Mouse (Mus musculus) forebrain, postnatal 0 days (tissue): ENCODE measurements around the gene Gm47996. TPM values are rescaled to one million over a fixed set of nuclear protein-coding genes. Genes with fewer than 3 reads are reported as not detected.
"Not testable (repeated sequence)": the region's sequence is repeated elsewhere in the genome, so short reads cannot be mapped to it uniquely, and the experiment has no call there.

Experiments
- ATAC-seq: fragments of 200-750 bp; cut with Nextera tagmentation; 2 replicates; pipeline ENCODE4 v1.8.0; 2017; ENCODE audit warnings: mild to moderate bottlenecking, moderate library complexity
- DNase-seq: peaks from one replicate; pipeline ENCODE4 v3.0.0-alpha.2; 2015
- H3K27ac ChIP-seq: fragments of 300-500 bp; sonication (generic); 2 replicates; pipeline ENCODE4 v1.5.1; 2014; ENCODE audit warnings: low read depth, mild to moderate bottlenecking, antibody characterized with exemption, low read length, moderate library complexity, mixed read lengths
- H3K27me3 ChIP-seq: fragments of 300-500 bp; sonication (generic); 2 replicates; pipeline ENCODE4 v1.6.1; 2014; ENCODE audit warnings: mild to moderate bottlenecking, low read length, mixed read lengths; ENCODE audit not compliant: insufficient read depth
- H3K36me3 ChIP-seq: fragments of 300-500 bp; sonication (generic); 2 replicates; pipeline ENCODE4 v1.6.1; 2014; ENCODE audit warnings: mild to moderate bottlenecking, moderate library complexity; ENCODE audit not compliant: insufficient read depth
- H3K4me1 ChIP-seq: fragments of 300-500 bp; sonication (generic); 2 replicates; pipeline ENCODE4 v1.6.1; 2014; ENCODE audit warnings: antibody characterized with exemption; ENCODE audit not compliant: insufficient read depth
- H3K4me2 ChIP-seq: fragments of 300-500 bp; sonication (generic); 2 replicates; pipeline ENCODE4 v1.6.1; 2014; ENCODE audit warnings: low read depth, mild to moderate bottlenecking, moderate library complexity
- H3K4me3 ChIP-seq: fragments of 300-500 bp; sonication (generic); 2 replicates; pipeline ENCODE4 v1.5.1; 2014; ENCODE audit warnings: low read depth, low read length, mixed read lengths
- H3K9ac ChIP-seq: fragments of 300-500 bp; sonication (generic); 2 replicates; pipeline ENCODE4 v1.6.1; 2014; ENCODE audit warnings: mild to moderate bottlenecking
- H3K9me3 ChIP-seq: fragments of 300-500 bp; sonication (generic); 2 replicates; pipeline ENCODE4 v1.6.1; 2016; ENCODE audit warnings: low read length
- WGBS: fragments of 180-500 bp; shearing (Covaris S2); extraction: QIAGEN DNeasy Blood & Tissue Kit; methylation state at CpG from one replicate; pipeline ENCODE4 v1.1.7; 2014; 5-methylcytosine and 5-hydroxymethylcytosine counted together
- polyA plus RNA-seq: library from polyadenylated mRNA; unstranded; fragments of >200 nt; fragmentation: Nextera tagmentation; extraction: Ambion mirVana; gene quantifications from 2 replicates; pipeline ENCODE4 v1.2.1, GENCODE M21; 2015
- total RNA-seq: library from RNA; depleted of rRNA; stranded (reverse); fragments of >200 nt; gene quantifications from 2 replicates; pipeline ENCODE4 v1.2.3, GENCODE M21; 2014

Gene Gm47996
- total and polyA plus RNA-seq, 2 experiments from 2014 or later = not detected

DNA sequence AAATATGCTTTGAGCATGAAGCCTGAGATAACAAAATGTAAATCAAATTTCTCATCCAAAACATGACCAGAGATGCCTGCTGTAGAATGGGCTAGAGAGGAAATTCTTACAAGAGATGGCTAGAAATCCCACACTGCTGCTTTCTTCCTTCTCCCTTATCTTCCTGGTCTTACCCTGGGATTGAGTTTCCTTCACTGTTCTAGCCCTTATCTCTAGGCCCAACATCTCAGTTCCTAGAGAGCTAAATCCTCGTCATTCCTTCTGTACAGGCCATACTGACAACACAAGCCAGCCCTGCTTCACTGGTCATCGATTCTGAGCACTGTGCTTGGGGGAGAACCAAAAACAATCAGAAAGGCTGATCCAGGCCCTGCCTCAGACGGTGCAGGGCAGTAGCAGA lies 13.2 kb upstream of the Gm47996 start:
- not testable (repeated sequence) for H3K9me3 ChIP-seq

DNA sequence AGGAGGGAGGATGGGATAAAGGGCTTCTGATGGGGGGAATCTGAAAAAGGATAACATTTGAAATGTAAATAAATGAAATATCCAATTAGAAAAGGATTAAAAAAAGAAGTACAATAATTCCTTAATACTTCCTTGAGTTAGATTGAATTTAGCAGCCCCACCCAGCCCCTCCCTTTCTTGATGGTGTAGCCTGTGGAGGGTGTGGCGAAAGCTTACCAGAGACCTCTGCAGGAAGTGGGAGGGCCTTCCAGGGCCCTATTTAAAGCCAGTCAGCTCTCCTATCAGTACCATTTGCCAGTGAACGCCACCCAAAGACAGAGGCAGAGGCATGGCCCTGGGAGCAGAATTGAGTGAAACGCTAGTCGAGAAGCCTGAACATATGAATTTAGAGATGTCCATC lies 11.8 kb upstream of the Gm47996 start, which contains the start of gene Gm47995:
Gene Gm47995, plus strand, starts transcription at position 329 of the 400 bp plus-strand sequence.
- not testable (repeated sequence) for H3K4me2 ChIP-seq, H3K4me1 ChIP-seq, H3K4me3 ChIP-seq, ATAC-seq, DNase-seq, H3K36me3 ChIP-seq, H3K27me3 ChIP-seq, H3K9me3 ChIP-seq, H3K9ac ChIP-seq, H3K27ac ChIP-seq
- 65% methylated on average over 2 of the region's 4 CpGs for WGBS

More for the DNA sequence above, 13.2 kb upstream of the Gm47996 start:
- not testable (repeated sequence) for H3K36me3 ChIP-seq, ATAC-seq, DNase-seq, H3K4me1 ChIP-seq, H3K27me3 ChIP-seq, H3K4me3 ChIP-seq, H3K27ac ChIP-seq, H3K9ac ChIP-seq, H3K4me2 ChIP-seq
- 90% methylated on average over 3 of the region's 3 CpGs for WGBS

DNA sequence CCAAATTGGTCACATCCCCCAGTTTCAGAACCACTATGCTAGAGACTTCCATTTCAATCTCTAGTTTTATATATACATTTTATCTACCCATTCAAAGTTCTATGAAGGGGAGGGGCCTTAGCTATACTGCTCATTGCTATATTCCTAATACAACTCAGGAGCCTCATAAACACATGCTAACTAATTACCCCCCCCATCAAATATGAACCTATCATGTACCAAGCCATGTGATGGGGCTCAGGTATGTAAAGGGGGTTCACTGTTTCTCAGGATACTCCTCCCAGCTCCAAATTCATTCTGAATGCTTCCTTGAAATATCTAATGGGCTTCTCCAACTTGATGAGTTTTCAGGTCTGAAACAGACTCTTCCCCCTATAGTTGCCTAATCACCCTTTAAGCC lies 9.3 kb upstream of the Gm47996 start:
- H3K4me3 ChIP-seq, H3K4me1 ChIP-seq, H3K9ac ChIP-seq, ATAC-seq, DNase-seq, H3K27me3 ChIP-seq, H3K36me3 ChIP-seq, H3K4me2 ChIP-seq, H3K27ac ChIP-seq, H3K9me3 ChIP-seq: not testable (repeated sequence)

DNA sequence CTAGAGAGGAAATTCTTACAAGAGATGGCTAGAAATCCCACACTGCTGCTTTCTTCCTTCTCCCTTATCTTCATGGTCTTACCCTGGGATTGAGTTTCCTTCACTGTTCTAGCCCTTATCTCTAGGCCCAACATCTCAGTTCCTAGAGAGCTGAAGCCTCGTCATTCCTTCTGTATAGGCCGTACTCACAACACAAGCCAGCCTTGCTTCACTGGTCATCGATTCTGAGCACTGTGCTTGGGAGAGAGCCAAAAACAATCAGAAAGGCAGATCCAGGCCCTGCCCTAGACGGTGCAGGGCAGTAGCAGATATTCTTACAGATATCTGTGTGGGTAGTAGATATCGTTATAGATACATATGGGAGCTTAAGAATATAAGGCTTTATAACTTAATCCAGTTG lies 7.2 kb upstream of the Gm47996 start:
- H3K9me3 ChIP-seq, H3K27ac ChIP-seq, ATAC-seq, H3K4me3 ChIP-seq, H3K4me1 ChIP-seq, H3K9ac ChIP-seq, DNase-seq, H3K36me3 ChIP-seq, H3K4me2 ChIP-seq, H3K27me3 ChIP-seq: not testable (repeated sequence)
- WGBS = 60% methylated on average over 3 of the region's 5 CpGs

DNA sequence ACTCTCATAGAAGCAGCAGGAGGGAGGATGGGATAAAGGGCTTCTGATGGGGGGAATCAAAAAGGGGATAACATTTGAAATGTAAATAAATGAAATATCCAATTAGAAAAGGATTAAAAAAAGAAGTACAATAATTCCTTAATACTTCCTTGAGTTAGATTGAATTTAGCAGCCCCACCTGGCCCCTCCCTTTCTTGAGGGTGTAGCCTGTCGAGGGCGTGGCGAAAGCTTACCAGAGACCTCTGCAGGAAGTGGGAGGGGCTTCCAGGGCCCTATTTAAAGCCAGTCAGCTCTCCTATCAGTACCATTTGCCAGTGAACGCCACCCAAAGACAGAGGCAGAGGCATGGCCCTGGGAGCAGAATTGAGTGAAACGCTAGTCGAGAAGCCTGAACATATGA lies 6.1 kb upstream of the Gm47996 start, which contains the start of gene 3110040M04Rik:
Gene 3110040M04Rik, plus strand, starts transcription at position 304 of the 400 bp plus-strand sequence.
- H3K4me3 ChIP-seq, ATAC-seq, H3K9me3 ChIP-seq, H3K9ac ChIP-seq, H3K36me3 ChIP-seq, H3K4me2 ChIP-seq, H3K4me1 ChIP-seq, DNase-seq, H3K27me3 ChIP-seq, H3K27ac ChIP-seq: not testable (repeated sequence)
- WGBS = no CpG with 5 or more reads among the region's 6 CpGs

DNA sequence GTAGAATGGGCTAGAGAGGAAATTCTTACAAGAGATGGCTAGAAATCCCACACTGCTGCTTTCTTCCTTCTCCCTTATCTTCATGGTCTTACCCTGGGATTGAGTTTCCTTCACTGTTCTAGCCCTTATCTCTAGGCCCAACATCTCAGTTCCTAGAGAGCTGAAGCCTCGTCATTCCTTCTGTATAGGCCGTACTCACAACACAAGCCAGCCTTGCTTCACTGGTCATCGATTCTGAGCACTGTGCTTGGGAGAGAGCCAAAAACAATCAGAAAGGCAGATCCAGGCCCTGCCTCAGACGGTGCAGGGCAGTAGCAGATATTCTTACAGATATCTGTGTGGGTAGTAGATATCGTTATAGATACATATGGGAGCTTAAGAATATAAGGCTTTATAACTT lies 1.4 kb upstream of the Gm47996 start:
- not testable (repeated sequence) for ATAC-seq, H3K4me3 ChIP-seq, DNase-seq

DNA sequence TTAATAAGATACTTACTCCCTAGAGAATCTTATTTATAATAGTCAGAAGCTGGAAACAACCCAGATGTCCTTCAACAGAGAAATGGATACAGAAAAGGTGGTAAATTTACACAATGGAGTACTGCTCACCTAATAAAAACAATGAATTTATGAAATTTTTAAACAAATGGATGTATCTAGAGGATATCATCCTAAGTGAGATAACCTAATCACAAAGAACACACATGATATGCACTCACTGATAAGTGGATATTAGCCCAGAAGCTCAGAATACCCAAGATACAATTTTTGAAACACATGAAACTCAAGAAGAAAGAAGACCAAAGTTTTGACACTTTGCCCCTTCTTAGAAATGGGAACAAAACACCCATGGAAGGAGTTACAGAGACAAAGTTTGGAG lies 987 bp upstream of the Gm47996 start:
- H3K36me3 ChIP-seq, DNase-seq, H3K27ac ChIP-seq, H3K4me3 ChIP-seq, H3K4me2 ChIP-seq, H3K4me1 ChIP-seq, H3K9ac ChIP-seq, ATAC-seq, H3K27me3 ChIP-seq, H3K9me3 ChIP-seq: not testable (repeated sequence)

More for the DNA sequence above, 1.4 kb upstream of the Gm47996 start:
- H3K4me1 ChIP-seq, H3K36me3 ChIP-seq, H3K9me3 ChIP-seq, H3K9ac ChIP-seq, H3K27me3 ChIP-seq, H3K4me2 ChIP-seq, H3K27ac ChIP-seq: not testable (repeated sequence)
- whole genome bisulfite sequencing = 55% methylated on average over 3 of the region's 5 CpGs

DNA sequence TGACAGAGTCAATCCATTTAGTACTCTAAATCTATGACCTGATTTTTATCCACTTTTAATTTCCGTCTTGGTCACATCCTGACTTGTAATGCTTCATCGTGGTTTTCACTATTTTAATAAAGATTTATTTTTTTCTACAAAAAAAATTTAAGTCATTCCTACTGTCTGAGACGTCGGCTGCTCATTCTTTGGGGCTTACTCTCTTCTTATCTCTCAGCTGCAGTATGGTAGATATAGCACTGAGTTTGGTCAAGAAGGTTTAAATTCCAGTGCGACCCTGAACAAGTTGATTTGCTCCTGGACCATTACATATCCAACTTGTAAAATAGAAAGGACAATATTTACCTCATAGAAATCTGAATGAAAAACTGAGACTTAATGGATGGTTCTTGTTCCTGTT lies 1.7 kb downstream of the Gm47996 start:
- ATAC-seq, H3K9me3 ChIP-seq, H3K27ac ChIP-seq, H3K36me3 ChIP-seq, DNase-seq, H3K9ac ChIP-seq, H3K4me2 ChIP-seq, H3K4me3 ChIP-seq, H3K4me1 ChIP-seq, H3K27me3 ChIP-seq: not testable (repeated sequence)
- WGBS = 94% methylated on average over 5 of the region's 5 CpGs
